ENCODE assay signal across 20 mouse cellular contexts in genomic region chr4:54793857-54794256, GRCm38 (mm10).
"Had no signal": no experiment of that assay in that cellular context is flagged by ENCODE, and none has a peak within 500 bp of the region (broad histone marks: within the 10 kb centered on the region; RNA-seq: fewer than 3 reads in every experiment).

No protein-coding gene starts in this region.

- H3K4me3 ChIP-seq: liver, embryonic 13.5 days; liver, embryonic 15.5 days; lung, embryonic 15.5 days; megakaryocyte, embryonic 14.5 days; midbrain, embryonic 13.5 days; midbrain, embryonic 15.5 days; myocyte; neural tube, embryonic 13.5 days; neural tube, embryonic 15.5 days had no signal

- H3K27ac ChIP-seq: liver, embryonic 13.5 days; liver, embryonic 15.5 days; lung, embryonic 15.5 days; macrophage; midbrain, embryonic 13.5 days; midbrain, embryonic 15.5 days; neural tube, embryonic 13.5 days; neural tube, embryonic 15.5 days had no signal

- ATAC-seq: liver, postnatal 0 days; lung, postnatal 0 days; midbrain, embryonic 13.5 days; midbrain, embryonic 15.5 days had no signal

- DNase-seq: liver, embryonic 13.5 days; liver, postnatal 0 days; lung, adult 2 months; lung, postnatal 14 days; lung, postnatal 36 days; right cerebral cortex, postnatal 14 days; spleen, adult 18-20 months; thymus, adult 18-20 months; thymus, postnatal 14 days; thymus, postnatal 4 days had no signal
